Mouse (Mus musculus) ES-Bruce4 (cell line): ENCODE measurements around the gene Myoc.
A peak's percentile ranks its signal among the peaks of the same experiment; 100 is the strongest.

Source experiments
- CTCF ChIP-seq: IDR thresholded peaks from one replicate; pipeline ENCODE4 v1.8.1; 2011; ENCODE audit warnings: low read depth, low read length
- EP300 ChIP-seq: IDR thresholded peaks from 2 replicates; pipeline ENCODE4 v1.6.1; 2011; ENCODE audit warnings: low read depth, low read length; ENCODE audit not compliant: insufficient read depth

DNA sequence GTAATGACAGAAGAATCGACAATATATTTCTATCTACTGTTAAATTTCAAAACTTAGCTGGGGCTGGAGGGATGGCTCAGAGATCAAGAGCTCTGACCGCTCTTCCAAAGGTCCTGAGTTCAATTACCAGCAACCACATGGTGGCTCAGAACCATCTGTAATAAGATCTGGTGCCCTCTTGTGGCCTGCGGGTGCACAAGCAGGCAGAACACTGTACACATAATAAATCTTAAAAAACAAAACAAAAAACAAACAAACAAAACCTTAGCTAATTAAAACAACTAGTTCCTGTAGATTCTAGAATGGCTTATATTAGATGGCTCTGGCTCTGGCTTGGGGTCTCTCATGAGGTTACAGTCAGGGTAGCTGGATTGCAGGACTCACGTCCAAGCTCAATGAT, 18.5 kb upstream of the Myoc start:
- TF ChIP-seq EP300: no peak
- TF ChIP-seq CTCF: peak; percentile 65
